Mouse (Mus musculus): ENCODE data around the gene Slc44a3.

The Slc44a3 gene

GRCm38 (mm10) chr3:121500734-121501133 is 31.5 kb downstream of the Slc44a3 start:
- DNase-seq (ENCODE audit: low spot score) = no peak

GRCm38 (mm10) chr3:121500225-121500624 is 32.0 kb downstream of the Slc44a3 start:
- DNase-seq (ENCODE audit: low spot score) = peak; percentile 82

- DNase-seq (ENCODE audit: low spot score) = no peak
These were observed 38.2 kb downstream of the Slc44a3 start for GRCm38 (mm10) chr3:121493997-121494421.

GRCm38 (mm10) chr3:121492026-121492425 is 40.2 kb downstream of the Slc44a3 start:
- peak; percentile 16 for DNase-seq (ENCODE audit: low spot score)

GRCm38 (mm10) chr3:121490941-121491340 is 41.3 kb downstream of the Slc44a3 start:
- peak; percentile 40 for DNase-seq (ENCODE audit: low spot score)

- no peak for DNase-seq (ENCODE audit: low spot score)
These were observed 42.6 kb downstream of the Slc44a3 start for GRCm38 (mm10) chr3:121489462-121490118.

GRCm38 (mm10) chr3:121485201-121485600 is 47.0 kb downstream of the Slc44a3 start:
- DNase-seq (ENCODE audit: low spot score) = no peak

- DNase-seq (ENCODE audit: low spot score) = peak; percentile 45
These were observed 48.7 kb downstream of the Slc44a3 start for GRCm38 (mm10) chr3:121483266-121484161.

GRCm38 (mm10) chr3:121481564-121481963 is 50.6 kb downstream of the Slc44a3 start:
- peak; percentile 55 for DNase-seq (ENCODE audit: low spot score)

- no peak for DNase-seq (ENCODE audit: low spot score)
These were observed 51.2 kb downstream of the Slc44a3 start for GRCm38 (mm10) chr3:121480961-121481436.

- DNase-seq (ENCODE audit: low spot score) = no peak
These were observed 51.9 kb downstream of the Slc44a3 start for GRCm38 (mm10) chr3:121480030-121480960.

GRCm38 (mm10) chr3:121474738-121475137 is 57.5 kb downstream of the Slc44a3 start:
- DNase-seq (ENCODE audit: low spot score) = no peak

GRCm38 (mm10) chr3:121471703-121472102 is 60.5 kb downstream of the Slc44a3 start:
- no peak for DNase-seq (ENCODE audit: low spot score)

GRCm38 (mm10) chr3:121469185-121469975 is 62.8 kb downstream of the Slc44a3 start:
- DNase-seq (ENCODE audit: low spot score) = peak; percentile 80

- no peak for DNase-seq (ENCODE audit: low spot score)
These were observed 64.1 kb downstream of the Slc44a3 start for GRCm38 (mm10) chr3:121468136-121468535.

- no peak for DNase-seq (ENCODE audit: low spot score)
These were observed 65.1 kb downstream of the Slc44a3 start for GRCm38 (mm10) chr3:121467094-121467552.

- DNase-seq (ENCODE audit: low spot score) = no peak
These were observed 66.4 kb downstream of the Slc44a3 start for GRCm38 (mm10) chr3:121465795-121466194.

- no peak for DNase-seq (ENCODE audit: low spot score)
These were observed 67.4 kb downstream of the Slc44a3 start for GRCm38 (mm10) chr3:121464733-121465305.

GRCm38 (mm10) chr3:121462782-121463181 is 69.4 kb downstream of the Slc44a3 start:
- no peak for DNase-seq (ENCODE audit: low spot score)

- no peak for DNase-seq (ENCODE audit: low spot score)
These were observed 70.7 kb downstream of the Slc44a3 start for GRCm38 (mm10) chr3:121461477-121461876.
